Mouse (Mus musculus) intestine, embryonic 14.5 days (tissue): ENCODE measurements around the gene St7l. TPM values are rescaled to one million over a fixed set of nuclear protein-coding genes. Genes with fewer than 3 reads are reported as not detected.

ENCODE experiments used
- ATAC-seq: fragments of 200-750 bp; cut with Nextera tagmentation; replicated peaks from 2 replicates; pipeline ENCODE4 v1.8.0; 2017; ENCODE audit warnings: low read depth, moderate number of reproducible peaks, moderate TSS enrichment, moderate library complexity; ENCODE audit not compliant: low FRiP score, low TSS enrichment
- DNase-seq: peaks from one replicate; pipeline ENCODE4 v3.0.0-alpha.2; 2018; ENCODE audit warnings: low spot score
- H3K27ac ChIP-seq: fragments of 300-500 bp; sonication (generic); 2 replicates; pipeline ENCODE4 v1.5.1; 2014; ENCODE audit warnings: low read depth, mild to moderate bottlenecking, control low read depth
- H3K27me3 ChIP-seq: fragments of 300-500 bp; sonication (generic); replicated peaks from 2 replicates; pipeline ENCODE4 v1.6.1; 2014; ENCODE audit warnings: low read length, control low read depth; ENCODE audit not compliant: control insufficient read depth, insufficient read depth
- H3K36me3 ChIP-seq: fragments of 300-500 bp; sonication (generic); 2 replicates; pipeline ENCODE4 v1.6.1; 2014; ENCODE audit warnings: low read length, control low read depth; ENCODE audit not compliant: control insufficient read depth, insufficient read depth
- H3K4me1 ChIP-seq: fragments of 300-500 bp; sonication (generic); replicated peaks from 2 replicates; pipeline ENCODE4 v1.6.1; 2014; ENCODE audit warnings: low read length, control low read depth, mixed read lengths; ENCODE audit not compliant: control insufficient read depth, insufficient read depth
- H3K4me2 ChIP-seq: fragments of 300-500 bp; sonication (generic); 2 replicates; pipeline ENCODE4 v1.6.1; 2014; ENCODE audit warnings: low read length
- H3K4me3 ChIP-seq: fragments of 300-500 bp; sonication (generic); 2 replicates; pipeline ENCODE4 v1.5.1; 2014; ENCODE audit warnings: low read depth, low read length, control low read depth, mixed read lengths
- H3K9ac ChIP-seq: fragments of 300-500 bp; sonication (generic); 2 replicates; pipeline ENCODE4 v1.6.1; 2014; ENCODE audit warnings: mild to moderate bottlenecking, low read length
- H3K9me3 ChIP-seq: fragments of 300-500 bp; sonication (generic); 2 replicates; pipeline ENCODE4 v1.6.1; 2016; ENCODE audit warnings: low read length, control low read depth; ENCODE audit not compliant: control insufficient read depth
- WGBS: fragments of 180-500 bp; shearing (Covaris S2); extraction: QIAGEN DNeasy Blood & Tissue Kit; methylation state at CpG from one replicate; pipeline ENCODE4 v1.1.7; 2014; 5-methylcytosine and 5-hydroxymethylcytosine counted together
- polyA plus RNA-seq: library from polyadenylated mRNA; unstranded; fragments of >200 nt; fragmentation: Nextera tagmentation; extraction: Ambion mirVana; gene quantifications from 2 replicates; pipeline ENCODE4 v1.2.1, GENCODE M21; 2014

St7l gene
- polyA plus RNA-seq, 1 experiment from 2014 or later = 34.6 TPM

DNA sequence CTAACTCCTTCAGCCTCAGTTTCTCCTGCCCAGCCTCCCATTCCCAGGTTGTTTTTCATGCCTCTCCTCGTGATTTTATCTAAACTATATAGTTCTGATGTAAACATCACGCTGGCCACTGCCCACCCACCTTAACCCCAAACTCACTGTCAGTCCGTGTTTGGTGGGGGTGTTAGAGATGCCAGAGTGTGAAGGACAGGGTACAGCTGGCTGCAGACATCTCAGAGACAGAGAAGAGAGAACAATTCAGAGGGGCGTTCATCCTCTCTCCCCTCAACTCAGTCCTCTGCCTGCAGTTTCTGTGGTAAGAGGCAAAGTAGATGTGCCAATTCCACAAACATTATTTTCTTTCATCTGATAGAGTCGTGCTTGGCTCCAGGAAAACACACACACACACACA is 99.1 kb downstream of the St7l start:
- DNase-seq = no peak
- H3K4me3 ChIP-seq = no peak overlapping the region
- 7% methylated on average over 5 of the region's 5 CpGs for WGBS

DNA sequence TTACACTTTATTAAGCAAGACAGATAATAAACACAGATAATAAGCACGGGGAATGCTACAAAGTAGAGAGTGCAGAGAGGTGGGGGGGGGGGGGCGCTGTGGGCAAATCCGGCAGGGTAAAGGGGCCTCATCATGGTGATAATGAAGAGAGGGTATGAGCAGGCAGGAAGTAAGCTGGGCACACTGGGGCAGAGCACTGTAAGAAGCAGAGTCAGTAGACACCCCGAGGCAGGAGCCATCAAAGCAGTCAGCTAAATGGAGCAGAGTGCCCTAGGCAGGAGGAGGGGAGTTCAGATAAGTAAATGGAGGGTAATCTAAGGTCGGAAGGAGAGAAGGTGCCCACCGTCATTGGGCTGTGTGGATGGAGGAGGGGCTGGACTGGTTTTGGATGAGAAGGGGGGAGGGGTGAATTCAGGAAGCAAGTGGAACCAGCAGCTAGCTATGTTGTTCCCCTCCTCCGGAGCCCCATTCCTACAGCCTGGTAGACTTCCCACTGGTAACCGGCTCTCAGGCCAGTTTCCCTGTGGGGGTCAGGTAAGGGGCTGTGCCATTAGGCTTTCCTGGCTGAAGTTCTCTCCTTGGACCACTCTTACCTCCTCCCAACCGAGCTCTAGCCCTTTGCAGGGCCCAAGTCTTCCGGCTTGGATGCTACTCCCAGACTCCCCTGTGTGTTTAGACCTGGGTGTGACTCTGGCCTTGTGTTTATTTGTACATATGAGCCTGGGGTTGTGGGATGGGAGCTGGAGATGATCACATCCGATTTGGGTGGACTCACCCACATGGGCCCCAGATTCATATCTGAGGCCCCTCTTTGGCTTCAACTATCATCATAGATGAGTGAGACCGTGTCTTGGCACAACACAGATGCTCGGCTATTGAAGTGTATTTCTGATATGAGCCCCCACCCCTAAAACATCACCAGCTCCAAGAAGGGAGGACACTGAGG is 99.8 kb downstream of the St7l start:
- Histone ChIP-seq H3K27me3 (peaks cover 37% of the 10 kb centered on the region), H3K4me3 (no peak overlapping the region), H3K4me2 (no peak overlapping the region), H3K27ac (no peak overlapping the region), H3K36me3 (no peaks in the 10 kb centered on the region), H3K4me1 (peaks cover 19% of the 10 kb centered on the region), H3K9ac (no peak overlapping the region), H3K9me3 (no peaks in the 10 kb centered on the region)
- DNase-seq (no peak), ATAC-seq (no peak)
- 27% methylated on average over 12 of the region's 13 CpGs for WGBS

More for the DNA sequence above, 99.1 kb downstream of the St7l start:
- Histone ChIP-seq H3K4me2 (no peak overlapping the region), H3K36me3 (no peaks in the 10 kb centered on the region), H3K27ac (no peak overlapping the region), H3K4me1 (peaks cover 19% of the 10 kb centered on the region), H3K9me3 (no peaks in the 10 kb centered on the region), H3K27me3 (peaks cover 37% of the 10 kb centered on the region), H3K9ac (no peak overlapping the region)
- ATAC-seq = no peak

DNA sequence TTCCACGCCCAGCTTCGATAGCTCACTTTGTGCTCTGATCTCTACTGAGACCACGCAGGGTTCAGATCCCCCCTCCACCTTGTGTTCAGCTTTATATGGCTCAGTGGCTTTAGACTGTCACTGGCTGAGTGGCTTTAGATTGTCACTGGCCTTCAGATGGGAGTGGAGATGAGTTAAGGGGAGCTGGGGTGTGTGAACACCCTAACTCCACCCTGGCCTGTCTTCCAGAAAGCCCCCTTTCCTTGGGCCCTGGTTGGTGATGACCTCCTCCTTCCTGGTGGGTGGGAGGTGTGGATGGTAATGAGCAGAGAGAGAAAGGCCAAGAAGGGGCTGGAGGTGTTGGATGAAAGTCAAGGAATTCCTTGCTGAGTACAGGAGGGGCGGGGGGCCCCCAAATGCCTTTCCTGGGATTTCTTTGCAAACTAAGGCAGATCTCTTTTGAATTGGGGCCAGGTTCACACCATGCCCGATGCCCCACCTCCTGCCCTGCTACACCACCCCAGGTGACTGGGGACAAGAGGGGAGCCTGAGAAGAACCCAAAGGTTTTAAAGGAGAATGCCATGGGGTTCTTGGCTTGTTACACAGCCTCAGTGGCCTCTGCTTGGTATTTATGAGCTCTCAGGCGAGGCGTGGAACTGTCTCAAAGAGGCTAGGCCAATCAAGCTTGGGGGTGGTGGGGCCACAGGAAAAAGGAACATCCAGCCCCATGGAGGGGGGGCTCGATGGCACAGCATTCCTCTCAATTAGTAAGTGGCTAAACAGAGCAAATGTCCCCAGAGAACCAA is 101.5 kb downstream of the St7l start:
- DNase-seq = no peak
- peaks cover 30% of the 10 kb centered on the region for H3K27me3 ChIP-seq
- H3K9me3 ChIP-seq = no peaks in the 10 kb centered on the region
- H3K9ac ChIP-seq = no peak overlapping the region
- H3K36me3 ChIP-seq = no peaks in the 10 kb centered on the region
- no peak overlapping the region for H3K4me2 ChIP-seq
- WGBS = 56% methylated on average over 8 of the region's 8 CpGs
- no peak for ATAC-seq
- H3K27ac ChIP-seq = no peak overlapping the region
- H3K4me3 ChIP-seq = no peak overlapping the region
- H3K4me1 ChIP-seq = peaks cover 19% of the 10 kb centered on the region

DNA sequence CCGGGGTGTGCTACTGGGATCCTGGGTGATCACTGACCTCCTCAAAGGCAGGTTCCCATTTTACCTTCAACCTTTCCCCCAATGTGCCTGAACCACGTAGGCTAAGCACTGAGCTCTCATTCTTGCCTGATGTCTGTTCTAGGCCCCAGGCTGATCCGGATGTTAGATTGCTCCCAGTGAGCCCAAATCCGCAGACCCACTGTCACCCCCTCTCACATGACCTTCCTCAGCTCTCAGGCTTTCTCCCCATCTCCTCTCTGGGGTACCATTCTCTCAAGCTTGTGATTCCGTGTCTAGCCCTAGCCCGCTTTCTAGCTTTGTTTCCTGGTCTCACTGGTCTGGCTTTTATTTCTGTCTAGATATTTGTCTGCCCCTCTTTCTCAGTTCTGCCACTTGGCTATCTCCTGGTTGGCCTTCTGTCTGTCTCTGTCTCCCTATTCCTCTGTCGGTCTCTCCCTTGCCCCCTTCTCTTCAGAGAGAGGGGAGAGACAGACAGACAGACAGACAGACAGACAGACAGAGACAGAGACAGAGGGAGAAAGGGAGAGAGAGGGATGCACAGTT is 102.3 kb downstream of the St7l start:
- peaks cover 19% of the 10 kb centered on the region for H3K4me1 ChIP-seq
- no peak overlapping the region for H3K4me3 ChIP-seq
- H3K27ac ChIP-seq = no peak overlapping the region
- DNase-seq (no peak), ATAC-seq (no peak)
- peaks cover 22% of the 10 kb centered on the region for H3K27me3 ChIP-seq
- no peaks in the 10 kb centered on the region for H3K9me3 ChIP-seq
- 78% methylated on average over 7 of the region's 7 CpGs for WGBS
- H3K4me2 ChIP-seq = no peak overlapping the region
- no peak overlapping the region for H3K9ac ChIP-seq
- no peaks in the 10 kb centered on the region for H3K36me3 ChIP-seq

DNA sequence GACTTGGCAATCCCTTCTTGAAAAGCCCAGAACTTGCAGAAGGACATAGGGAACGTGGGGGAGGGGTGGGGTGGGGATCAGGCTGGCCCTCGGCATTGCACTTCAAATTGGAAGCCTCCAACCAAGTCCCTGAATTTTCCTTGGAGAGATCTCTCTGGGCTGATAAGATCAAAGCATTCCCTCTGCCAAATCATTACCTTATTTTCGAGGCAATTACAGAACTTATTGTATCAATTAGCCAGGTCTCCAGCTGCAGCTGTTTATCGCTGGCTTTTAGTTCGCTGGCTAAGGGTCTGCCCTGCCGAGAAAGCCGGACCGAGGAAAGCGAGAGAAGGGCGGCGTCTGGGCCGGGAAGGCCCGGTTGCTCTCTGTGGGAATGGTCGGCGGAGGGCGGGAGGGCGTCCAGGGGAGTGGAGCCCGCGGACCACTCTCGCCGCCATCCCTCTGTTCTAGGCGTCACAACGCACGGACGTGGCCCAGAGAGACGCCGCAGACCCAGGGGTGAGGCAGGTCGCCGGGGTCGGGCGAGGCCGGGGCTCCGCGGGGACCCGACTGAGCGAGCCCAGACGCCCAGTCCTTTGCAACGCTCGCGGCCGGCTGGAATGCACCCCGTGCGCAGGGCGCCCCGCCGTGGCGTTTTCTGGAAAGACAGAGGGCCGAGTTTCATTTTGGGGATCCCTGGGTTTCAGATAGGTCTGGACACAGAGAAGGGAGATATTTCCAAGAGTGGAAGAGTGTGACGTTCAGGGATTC is 103.9 kb downstream of the St7l start:
- 1% methylated on average over 49 of the region's 49 CpGs for WGBS
- DNase-seq = peak; percentile 97
- ATAC-seq = peak; percentile 84

More for the DNA sequence above, 103.9 kb downstream of the St7l start:
- no peaks in the 10 kb centered on the region for H3K36me3 ChIP-seq
- H3K4me1 ChIP-seq = peaks cover 9% of the 10 kb centered on the region
- no peaks in the 10 kb centered on the region for H3K9me3 ChIP-seq
- no peak overlapping the region; the same call in 1 of the 2 replicates for H3K27ac ChIP-seq
- peak overlapping the region; percentile 56 for H3K4me2 ChIP-seq
- peak overlapping the region; percentile 58 for H3K9ac ChIP-seq
- peaks cover 5% of the 10 kb centered on the region for H3K27me3 ChIP-seq
- H3K4me3 ChIP-seq = peak overlapping the region; percentile 42

Other genes starting within 250 kb of the St7l start
- 42.5 and 45.8 TPM in 2 replicates for gene Slc16a1, start 225.3 kb upstream of the St7l start, polyA plus RNA-seq
- 2.1 and 3.1 TPM in 2 replicates for gene Ppm1j, start 82.9 kb upstream of the St7l start, polyA plus RNA-seq
- 0.04 and 0.11 TPM in 2 replicates for gene Fam19a3, start 82.2 kb upstream of the St7l start, polyA plus RNA-seq
- gene Rhoc, start 75.6 kb upstream of the St7l start, polyA plus RNA-seq = 166 and 184 TPM in 2 replicates
- 83.6 and 94.5 TPM in 2 replicates for gene Mov10, start 45.4 kb upstream of the St7l start, polyA plus RNA-seq
- gene Capza1, start 500 bp downstream of the St7l start, polyA plus RNA-seq = 194 and 209 TPM in 2 replicates
- 1.9 and 2.8 TPM in 2 replicates for gene Wnt2b, start 97.9 kb downstream of the St7l start, polyA plus RNA-seq
- gene Cttnbp2nl, start 189.1 kb downstream of the St7l start, polyA plus RNA-seq = 23.6 and 31.1 TPM in 2 replicates
- not detected in 2 replicates for gene 4930564D02Rik, start 202.8 kb downstream of the St7l start, polyA plus RNA-seq